Mouse (Mus musculus) erythroblast, embryonic 14.5 days (primary cell): ENCODE data around the gene Prokr2. TPM values are rescaled to one million over a fixed set of nuclear protein-coding genes. Genes with fewer than 3 reads are reported as not detected.

ENCODE experiments used
- H3K27me3 ChIP-seq: 2 replicates; pipeline ENCODE4 v1.6.1; 2012; ENCODE audit warnings: inconsistent platforms; ENCODE audit not compliant: control insufficient read depth
- H3K36me3 ChIP-seq: 2 replicates; pipeline ENCODE4 v1.6.1; 2012; ENCODE audit warnings: mild to moderate bottlenecking, inconsistent platforms; ENCODE audit not compliant: control insufficient read depth
- H3K4me1 ChIP-seq: 2 replicates; pipeline ENCODE4 v1.6.1; 2012; ENCODE audit warnings: inconsistent platforms; ENCODE audit not compliant: control insufficient read depth
- H3K4me3 ChIP-seq: replicated peaks from 2 replicates; pipeline ENCODE3; 2012; ENCODE audit warnings: moderate library complexity, mild to moderate bottlenecking, inconsistent platforms
- H3K9me3 ChIP-seq: 2 replicates; pipeline ENCODE4 v1.6.1; 2012; ENCODE audit warnings: low read length, inconsistent platforms, mixed read lengths; ENCODE audit not compliant: control insufficient read depth
- GATA1 ChIP-seq: IDR thresholded peaks from 2 replicates; pipeline ENCODE4 v1.6.1; 2012; ENCODE audit warnings: low read length, inconsistent platforms, mixed read lengths
- TAL1 ChIP-seq: IDR thresholded peaks from 3 replicates; pipeline ENCODE4 v1.6.1; 2012; ENCODE audit warnings: low read length, inconsistent platforms, mixed read lengths
- polyA plus RNA-seq: library from polyadenylated mRNA; stranded (reverse); fragments of >175 nt; gene quantifications from 2 replicates; pipeline ENCODE4 v1.2.3, GENCODE M21; 2012

The Prokr2 gene
- 0.01 TPM in 1 of 2 replicates, not detected in the other for polyA plus RNA-seq

GRCm38 (mm10) chr2:132385194-132385838 is at the start of gene Prokr2:
Gene Prokr2 (minus strand): TSS chr2:132385447.
- TF ChIP-seq TAL1 (no peak), GATA1 (no peak)
- Histone ChIP-seq H3K4me1 (no peaks in the 10 kb centered on the region), H3K4me3 (no peak within 1 kb of the TSS), H3K36me3 (no peaks in the 10 kb centered on the region), H3K27me3 (peaks cover 35% of the 10 kb centered on the region), H3K9me3 (no peaks in the 10 kb centered on the region; the same call in 1 of the 2 replicates)

DNA sequence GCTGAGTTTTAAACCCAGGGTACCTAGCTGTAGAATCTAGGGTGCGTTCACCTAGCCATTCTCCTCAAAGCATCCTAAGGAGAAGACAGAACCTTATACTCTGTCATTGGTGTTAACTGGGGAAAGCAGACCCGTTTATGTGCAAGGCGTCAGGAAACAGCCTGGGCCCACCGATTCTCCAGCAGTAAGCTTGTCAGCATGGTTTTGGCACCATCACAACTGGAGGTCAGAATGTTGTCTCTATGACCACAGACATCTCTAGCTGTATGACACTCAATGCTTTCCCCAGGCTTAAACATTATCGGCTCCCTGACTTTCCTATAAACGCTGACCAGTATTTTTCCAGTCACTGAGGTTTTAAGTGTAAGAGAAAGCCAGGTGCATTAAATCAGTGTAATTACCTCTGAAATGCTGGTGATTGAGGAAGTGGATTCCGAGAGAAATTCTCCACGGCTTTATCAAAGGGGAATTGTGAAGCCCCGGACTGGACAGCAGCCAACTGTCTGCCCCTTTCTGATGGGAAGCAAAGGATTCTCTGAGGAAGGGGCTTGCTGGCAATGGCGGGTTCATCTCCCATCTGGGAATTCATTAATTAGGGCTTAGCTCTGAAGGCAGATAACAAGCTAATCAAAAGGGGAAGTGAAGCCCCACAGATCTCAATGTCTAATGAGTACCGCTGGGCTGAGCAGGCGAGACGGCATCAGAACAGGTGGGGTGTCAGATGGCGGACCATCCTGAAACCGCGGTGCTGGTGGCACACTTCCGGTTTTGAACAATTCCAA is 42.1 kb upstream of the Prokr2 start:
- no peaks in the 10 kb centered on the region for H3K27me3 ChIP-seq

DNA sequence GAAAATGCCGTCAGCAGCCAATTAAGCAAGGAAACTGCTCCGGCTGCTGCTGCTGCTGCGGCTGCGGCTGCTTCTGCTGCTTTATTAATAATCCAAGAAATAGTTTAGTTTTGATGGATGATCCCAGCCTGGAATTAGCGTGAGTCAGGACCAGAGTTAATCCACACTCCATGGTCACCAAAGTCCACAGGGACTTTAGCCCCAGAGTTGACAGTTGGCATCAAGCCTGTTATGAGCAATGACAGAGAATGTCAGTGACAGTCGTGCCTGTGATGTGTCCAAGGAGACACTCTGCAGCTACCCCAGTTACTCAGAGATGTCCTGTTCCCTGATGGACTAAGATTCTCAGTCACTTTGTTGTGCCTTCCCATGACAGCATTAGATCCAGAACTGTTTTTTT is 40.3 kb upstream of the Prokr2 start:
- Histone ChIP-seq H3K27me3 (no peaks in the 10 kb centered on the region), H3K36me3 (no peaks in the 10 kb centered on the region), H3K9me3 (peaks cover 8% of the 10 kb centered on the region), H3K4me3 (no peak overlapping the region), H3K4me1 (no peaks in the 10 kb centered on the region)
- no peak for TF ChIP-seq GATA1
- no peak for TF ChIP-seq TAL1

More for the DNA sequence above, 42.1 kb upstream of the Prokr2 start:
- Histone ChIP-seq H3K4me3 (no peak overlapping the region), H3K4me1 (no peaks in the 10 kb centered on the region), H3K36me3 (no peaks in the 10 kb centered on the region), H3K9me3 (peaks cover 8% of the 10 kb centered on the region)
- TF ChIP-seq GATA1 (no peak), TAL1 (no peak)

DNA sequence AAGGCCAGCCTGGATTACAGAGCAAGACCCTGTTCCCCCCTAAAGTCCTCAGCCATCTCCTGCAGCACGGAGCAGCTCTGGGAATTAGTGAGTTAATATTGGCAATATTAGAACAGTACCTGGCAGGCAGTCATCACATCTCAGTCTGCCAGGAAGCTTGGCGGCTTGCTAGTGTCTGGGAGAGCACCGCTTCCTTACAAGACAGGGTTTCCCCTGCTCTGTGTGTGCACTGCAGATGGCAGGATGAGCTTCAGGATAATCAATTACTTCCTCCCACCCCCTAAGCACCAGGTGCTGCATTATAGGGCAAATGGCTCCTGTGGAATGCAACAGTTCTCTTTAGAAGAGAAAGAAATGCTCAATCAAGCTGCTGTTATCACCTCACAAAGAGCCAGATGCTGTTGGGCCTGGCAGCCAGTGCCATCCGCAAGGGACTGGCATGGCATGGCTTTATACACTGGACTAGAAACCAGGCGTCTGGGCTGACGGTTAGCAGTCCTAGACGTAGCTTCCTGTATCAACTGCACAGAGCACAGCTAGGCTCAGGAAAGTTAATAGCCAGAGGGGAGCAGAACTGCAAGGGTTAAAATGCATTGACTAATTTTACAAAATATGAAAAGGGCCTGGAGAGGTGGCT is 38.3 kb upstream of the Prokr2 start:
- TF ChIP-seq TAL1 (no peak), GATA1 (no peak)
- Histone ChIP-seq H3K4me1 (no peaks in the 10 kb centered on the region), H3K27me3 (no peaks in the 10 kb centered on the region), H3K36me3 (no peaks in the 10 kb centered on the region), H3K4me3 (no peak overlapping the region), H3K9me3 (peaks cover 8% of the 10 kb centered on the region)

DNA sequence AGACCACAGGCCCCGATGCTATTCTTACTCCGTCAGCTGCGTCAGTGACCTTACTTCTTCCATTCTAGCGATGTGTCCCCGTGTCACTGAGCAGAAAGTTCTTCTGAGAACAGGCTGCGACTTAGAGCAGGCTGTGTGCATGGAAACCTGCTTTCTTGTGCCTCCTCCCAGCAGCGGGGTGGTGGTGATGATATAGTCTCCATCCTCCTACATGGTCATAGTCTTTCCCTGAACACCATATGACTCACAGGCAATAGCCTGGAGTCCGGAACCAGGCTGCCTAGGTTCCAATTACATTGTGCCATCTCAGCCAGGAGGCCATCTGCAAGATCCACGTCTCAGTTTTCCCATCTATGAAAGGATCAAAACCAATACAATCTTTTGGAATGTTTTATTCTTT is 37.6 kb upstream of the Prokr2 start:
- Histone ChIP-seq H3K27me3 (no peaks in the 10 kb centered on the region), H3K4me1 (no peaks in the 10 kb centered on the region), H3K9me3 (peaks cover 8% of the 10 kb centered on the region), H3K36me3 (no peaks in the 10 kb centered on the region), H3K4me3 (no peak overlapping the region)
- TF ChIP-seq GATA1: no peak
- TF ChIP-seq TAL1: no peak

- Histone ChIP-seq H3K9me3 (peaks cover 1% of the 10 kb centered on the region), H3K4me3 (no peak overlapping the region), H3K36me3 (no peaks in the 10 kb centered on the region), H3K4me1 (no peaks in the 10 kb centered on the region), H3K27me3 (no peaks in the 10 kb centered on the region)
- TF ChIP-seq TAL1: no peak
- TF ChIP-seq GATA1: no peak
Measured at GRCm38 (mm10) chr2:132418414-132418813, 33.2 kb upstream of the Prokr2 start.

DNA sequence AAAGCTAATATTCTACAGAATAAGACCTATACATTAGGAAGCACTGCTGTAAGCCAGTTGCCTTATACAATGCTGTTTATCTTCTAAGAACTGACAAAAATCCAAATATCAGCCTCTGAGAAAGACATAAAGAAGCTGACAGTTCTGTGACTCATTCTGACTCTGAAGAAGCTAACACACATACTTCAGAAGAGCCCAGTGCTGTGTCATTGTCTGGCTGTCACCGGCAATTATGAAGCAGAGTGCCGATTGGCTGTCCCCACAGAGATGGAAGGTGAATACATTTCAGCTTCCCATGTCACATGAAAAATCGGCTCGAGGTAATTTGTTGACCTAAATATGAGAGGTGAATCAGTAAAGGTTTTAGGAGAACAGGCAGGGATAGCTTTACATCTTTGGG is 24.9 kb upstream of the Prokr2 start:
- Histone ChIP-seq H3K36me3 (no peaks in the 10 kb centered on the region), H3K27me3 (no peaks in the 10 kb centered on the region), H3K9me3 (no peaks in the 10 kb centered on the region), H3K4me1 (no peaks in the 10 kb centered on the region), H3K4me3 (no peak overlapping the region)
- TF ChIP-seq TAL1 (no peak), GATA1 (no peak)

GRCm38 (mm10) chr2:132398136-132398535 is 12.9 kb upstream of the Prokr2 start:
- H3K4me1 ChIP-seq: no peaks in the 10 kb centered on the region
- H3K9me3 ChIP-seq: 0 out of 2 replicates have a peak, but pooled peaks cover 2% of the 10 kb centered on the region
- TF ChIP-seq GATA1 (no peak), TAL1 (no peak)
- H3K36me3 ChIP-seq: no peaks in the 10 kb centered on the region
- H3K27me3 ChIP-seq: no peaks in the 10 kb centered on the region
- H3K4me3 ChIP-seq: no peak overlapping the region

DNA sequence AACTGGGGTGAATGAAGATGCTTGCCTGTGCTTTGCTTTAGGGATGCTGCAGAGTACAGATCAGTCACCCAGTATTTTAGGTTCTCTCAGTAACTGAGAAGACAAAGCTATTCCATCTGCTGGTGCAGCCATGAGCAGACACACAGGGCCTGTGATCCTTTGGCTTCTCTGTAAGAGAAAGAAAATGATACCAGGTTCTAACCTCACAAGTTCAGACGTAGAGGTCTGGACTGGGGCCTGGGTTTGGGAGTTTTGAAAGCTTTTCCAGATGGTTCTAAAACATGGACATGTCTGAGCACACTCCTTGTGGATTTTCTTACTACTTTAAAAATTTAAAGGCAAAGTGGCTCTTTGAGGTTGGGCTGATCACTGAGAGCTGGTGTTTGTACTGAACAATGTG is 10.5 kb upstream of the Prokr2 start:
- H3K9me3 ChIP-seq: 0 out of 2 replicates have a peak, but pooled peaks cover 2% of the 10 kb centered on the region
- H3K36me3 ChIP-seq: no peaks in the 10 kb centered on the region
- TF ChIP-seq GATA1 (no peak), TAL1 (no peak)

More for the DNA sequence above, 10.5 kb upstream of the Prokr2 start:
- Histone ChIP-seq H3K27me3 (no peaks in the 10 kb centered on the region), H3K4me1 (no peaks in the 10 kb centered on the region), H3K4me3 (no peak overlapping the region)
